Mouse (Mus musculus) cerebellum, adult 9-10 months (tissue): ENCODE data around the gene Cenpa.
"Not testable (repeated sequence)": the region's sequence is repeated elsewhere in the genome, so short reads cannot be mapped to it uniquely, and the experiment has no call there.

Experiments used
- DNase-seq: peaks from one replicate; pipeline ENCODE4 v3.0.0; 2022

Gene Cenpa

DNA sequence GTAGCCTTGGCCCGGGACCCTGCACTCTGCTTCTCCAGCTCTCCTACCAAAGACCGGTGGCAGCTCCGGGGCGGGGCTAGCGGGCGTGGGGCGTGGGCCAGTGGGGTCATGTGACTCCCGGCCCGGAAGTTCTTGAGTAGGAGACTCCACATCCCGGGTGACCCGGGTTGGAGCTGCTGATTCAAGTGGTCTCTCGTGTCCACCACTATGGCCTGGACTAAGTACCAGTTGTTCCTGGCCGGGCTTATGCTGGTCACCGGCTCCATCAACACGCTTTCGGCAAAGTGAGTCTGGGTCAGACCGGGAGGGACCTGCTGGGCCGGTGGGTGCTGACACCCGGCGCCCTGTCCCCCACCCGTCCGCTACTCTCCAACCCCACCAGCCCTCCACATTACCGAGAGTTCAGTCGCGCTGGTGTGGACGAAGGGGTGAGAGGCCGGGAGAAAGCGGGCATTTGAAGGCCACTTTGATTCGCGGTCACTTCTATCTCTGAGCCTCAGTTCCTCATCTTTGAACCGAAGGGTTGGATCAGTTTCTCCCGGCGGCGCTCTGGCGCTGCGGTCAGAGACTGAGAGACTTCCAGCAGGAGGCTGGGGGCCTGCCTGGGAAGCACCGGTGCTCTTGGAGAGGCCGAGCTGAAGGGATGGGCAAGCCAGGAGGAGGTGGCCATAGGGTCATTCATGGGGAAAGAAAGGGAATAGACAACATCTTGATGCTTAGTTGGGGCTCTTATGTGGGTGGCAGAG is 18.6 kb upstream of the Cenpa start, which contains the start of gene Slc35f6:
Gene Slc35f6, plus strand, starts transcription at position 119 of the 746 bp plus-strand sequence.
- DNase-seq = peak; percentile 92

- DNase-seq = no peak
Measured at GRCm38 (mm10) chr5:30649558-30649957, 17.0 kb upstream of the Cenpa start.

DNA sequence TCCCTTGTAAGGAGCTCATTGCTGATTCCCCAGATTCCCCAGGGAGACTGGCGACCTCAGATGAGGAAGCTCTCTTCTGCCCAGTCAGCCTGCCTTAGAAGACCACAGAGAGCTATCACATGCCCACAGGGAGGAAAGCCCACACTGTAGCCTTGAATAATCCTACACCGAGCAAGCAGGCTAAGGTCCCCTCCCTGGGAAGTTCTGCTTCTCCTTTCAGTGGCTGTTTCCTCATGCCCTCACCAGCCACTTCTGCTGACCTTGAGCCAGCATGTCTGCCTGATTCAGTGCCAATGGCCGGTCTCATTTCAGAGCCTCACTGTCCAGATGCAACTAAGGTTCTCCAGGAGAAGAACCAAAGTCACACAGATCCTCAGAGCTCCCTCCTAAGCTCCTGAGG is 15.8 kb upstream of the Cenpa start:
- DNase-seq = no peak

GRCm38 (mm10) chr5:30651554-30651953 is 15.0 kb upstream of the Cenpa start:
- DNase-seq = no peak

DNA sequence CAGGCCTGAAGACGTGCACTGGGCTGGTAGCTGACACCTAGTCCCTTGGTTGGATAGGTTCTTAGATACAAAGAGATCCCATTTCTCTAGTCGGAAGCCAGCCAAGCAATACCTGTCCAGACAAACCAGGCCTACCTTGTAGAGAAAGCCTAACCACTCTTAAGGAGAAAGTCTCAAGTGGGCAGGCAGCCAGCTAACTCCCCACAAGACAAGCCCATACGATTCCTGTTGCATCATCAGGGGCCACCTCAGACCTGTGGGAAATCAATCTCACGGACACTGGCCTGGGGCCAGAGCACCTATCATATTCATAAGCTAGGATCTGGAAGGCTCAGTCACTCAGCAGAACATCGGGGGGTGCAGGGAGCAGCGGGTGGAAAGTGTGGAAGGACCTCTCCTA is 13.3 kb upstream of the Cenpa start:
- DNase-seq = no peak

DNA sequence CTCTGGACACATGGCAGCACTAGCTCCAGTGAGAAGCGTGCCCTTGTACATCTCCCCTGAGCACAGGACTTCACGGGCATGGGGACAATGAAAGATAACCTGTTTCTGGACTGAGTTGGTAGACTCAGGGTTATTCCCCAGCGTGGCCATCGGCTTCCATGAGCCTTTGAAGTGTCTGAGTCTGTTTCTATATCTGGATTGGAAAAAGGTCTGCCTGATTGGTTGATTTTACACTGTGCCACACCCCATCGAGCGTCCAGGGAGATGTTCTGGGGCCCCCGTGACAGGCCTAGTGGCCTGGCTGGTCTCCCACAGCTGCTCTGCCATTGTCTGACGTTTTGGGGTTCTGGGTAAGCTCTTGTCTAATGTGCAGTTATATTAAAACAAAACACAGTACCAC is 11.5 kb upstream of the Cenpa start:
- no peak for DNase-seq

GRCm38 (mm10) chr5:30655526-30656195 is 10.9 kb upstream of the Cenpa start:
- no peak for DNase-seq

- DNase-seq = no peak
Measured at GRCm38 (mm10) chr5:30659042-30659441, 7.5 kb upstream of the Cenpa start.

DNA sequence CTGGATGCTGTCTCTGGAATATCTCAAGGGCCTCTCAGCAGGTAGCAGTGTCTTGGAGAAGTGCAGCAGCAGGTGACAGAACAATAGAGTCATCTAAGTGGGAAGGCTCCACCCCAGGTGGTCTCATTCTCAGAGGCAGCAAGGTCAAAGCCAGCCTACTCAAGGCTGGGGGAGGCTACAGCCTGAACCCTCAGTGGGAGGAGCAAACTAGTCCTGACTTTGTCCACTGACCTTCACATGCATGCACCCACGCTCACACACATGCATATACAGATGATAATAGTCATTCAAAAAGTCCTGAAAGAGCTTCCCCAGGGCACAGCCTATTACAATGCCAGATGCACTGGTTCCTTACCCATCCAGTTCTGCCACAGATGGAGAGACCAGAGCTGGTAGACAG is 6.3 kb upstream of the Cenpa start:
- DNase-seq = no peak

DNA sequence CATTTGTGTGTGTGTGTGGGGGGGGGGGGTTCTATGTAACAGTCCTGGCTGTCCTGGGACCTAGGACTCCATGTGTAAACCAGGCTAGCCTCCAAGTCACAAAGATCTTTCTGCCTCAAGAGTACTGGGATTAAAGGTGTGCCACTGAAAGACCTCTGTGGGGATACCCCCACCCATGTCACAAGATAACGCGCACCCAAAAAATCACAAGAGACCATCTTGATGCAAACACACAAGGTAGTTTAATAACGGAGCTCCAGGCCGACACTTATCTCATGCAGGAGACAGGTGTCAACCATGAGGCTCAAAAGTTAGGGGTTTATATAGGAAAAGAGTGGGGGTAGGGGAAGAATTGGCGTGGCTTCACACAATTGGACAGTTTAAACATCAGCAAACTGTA is 5.8 kb upstream of the Cenpa start:
- DNase-seq = no peak

GRCm38 (mm10) chr5:30665360-30665759 is 1.2 kb upstream of the Cenpa start:
- no peak for DNase-seq

- DNase-seq = no peak
Measured at GRCm38 (mm10) chr5:30665968-30666367, 609 bp upstream of the Cenpa start.

DNA sequence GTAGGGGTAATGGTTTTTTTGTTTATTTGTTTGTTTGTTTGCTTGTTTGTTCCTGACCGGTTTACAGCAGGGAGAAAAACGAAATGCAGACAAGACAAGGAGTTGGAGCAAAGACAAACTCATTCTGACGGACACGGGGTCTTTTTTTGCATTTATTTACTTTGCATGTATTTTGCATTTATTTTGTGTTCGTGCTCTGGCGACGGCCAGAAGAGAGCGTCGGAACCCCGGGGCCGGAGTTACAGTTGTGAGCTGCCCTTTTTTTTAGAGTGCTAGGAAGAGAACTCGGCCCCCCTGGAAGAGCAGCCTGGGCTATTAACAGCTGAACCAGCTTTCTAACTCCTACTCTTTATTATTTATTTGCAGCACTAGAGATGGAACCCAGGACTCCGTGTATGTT is 638 bp downstream of the Cenpa start:
- no peak for DNase-seq

DNA sequence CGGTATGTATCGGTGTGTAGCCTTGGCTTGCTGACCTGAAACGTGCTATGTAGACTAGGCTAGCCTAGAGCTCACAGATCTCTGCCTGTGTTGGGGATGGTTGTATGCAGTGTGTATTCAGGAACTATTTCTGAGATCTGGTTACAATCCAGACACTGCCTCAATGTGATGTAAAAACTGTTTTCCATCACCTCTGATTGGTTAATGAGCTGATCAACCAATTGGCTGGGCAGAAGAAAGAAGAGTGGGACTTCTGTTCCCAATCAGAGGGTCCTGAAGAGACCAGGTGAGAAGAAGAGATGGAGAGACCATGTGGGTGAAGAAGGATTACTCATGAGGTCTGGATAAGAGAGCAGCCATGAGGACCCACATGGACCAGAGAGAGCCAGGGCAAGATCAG is 1.1 kb downstream of the Cenpa start:
- no peak for DNase-seq

GRCm38 (mm10) chr5:30668637-30669495 is 2.3 kb downstream of the Cenpa start:
- DNase-seq = no peak

GRCm38 (mm10) chr5:30669496-30669830 is 2.9 kb downstream of the Cenpa start:
- DNase-seq = no peak

GRCm38 (mm10) chr5:30670091-30670490 is 3.5 kb downstream of the Cenpa start:
- DNase-seq = no peak

DNA sequence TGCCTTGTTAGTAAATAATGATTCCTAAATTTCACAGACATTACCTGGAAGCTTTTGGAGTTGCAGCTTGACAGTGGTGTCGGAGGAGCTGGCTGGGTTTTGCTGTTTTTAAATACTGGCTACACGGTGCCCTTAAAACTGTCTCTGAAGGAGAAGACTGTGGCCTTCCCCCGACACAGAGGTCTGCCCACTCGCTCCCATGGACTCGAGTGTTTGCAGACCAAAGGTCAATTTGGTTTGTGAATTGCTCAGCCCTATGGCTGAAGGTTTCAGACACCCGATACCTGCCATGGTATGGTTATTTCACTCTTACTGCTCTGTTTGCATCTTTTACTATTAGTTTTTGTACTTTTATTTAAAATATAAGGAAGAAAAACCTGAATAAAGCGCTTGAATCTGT is 7.4 kb downstream of the Cenpa start:
- DNase-seq = no peak

DNA sequence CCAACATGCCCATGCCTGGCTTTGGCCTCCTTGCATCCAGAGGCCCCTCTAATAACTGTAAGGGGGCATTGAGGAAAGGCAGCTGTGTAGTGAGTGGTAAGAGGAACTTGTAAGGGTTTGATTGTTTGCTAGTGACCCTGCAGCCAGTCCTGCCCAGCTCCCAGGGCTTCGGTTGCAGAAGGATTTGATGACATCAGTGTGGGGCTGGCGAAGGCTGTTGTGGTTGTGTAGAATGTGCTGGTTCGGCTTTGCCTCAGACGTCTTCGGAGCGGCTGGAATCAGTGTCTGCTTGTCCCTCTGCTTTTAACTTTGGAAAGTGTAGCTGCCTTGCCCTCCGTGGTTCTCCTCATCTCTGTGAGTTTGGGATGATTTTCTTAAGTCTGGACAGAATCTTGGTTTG is 10.2 kb downstream of the Cenpa start:
- no peak for DNase-seq

- not testable (repeated sequence) for DNase-seq
Measured at GRCm38 (mm10) chr5:30678069-30678468, 11.5 kb downstream of the Cenpa start.

GRCm38 (mm10) chr5:30678722-30679296 is 12.2 kb downstream of the Cenpa start:
- no peak for DNase-seq

DNA sequence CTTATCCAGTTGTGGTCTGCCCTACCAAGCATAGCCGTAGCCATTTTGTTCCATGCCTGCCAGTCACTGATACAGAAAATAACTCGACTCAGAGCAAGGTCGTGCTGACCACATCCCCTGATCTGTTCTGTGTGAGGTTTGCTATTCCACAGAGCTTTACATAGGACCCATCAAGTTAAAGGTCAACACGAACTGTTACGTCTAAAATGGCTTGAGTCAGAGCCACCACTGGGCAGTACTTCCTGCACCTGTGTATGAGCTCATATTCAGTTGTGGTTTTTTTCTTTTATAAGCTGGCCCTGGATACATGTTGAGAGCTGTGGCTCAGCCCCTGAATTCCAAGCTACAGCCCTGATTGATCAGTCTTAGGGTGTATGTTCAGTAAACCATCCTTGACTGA is 13.0 kb downstream of the Cenpa start:
- no peak for DNase-seq

GRCm38 (mm10) chr5:30681970-30682369 is 15.4 kb downstream of the Cenpa start:
- DNase-seq = no peak
